Mouse (Mus musculus): ENCODE data around the gene Krtap6-1. TPM values are rescaled to one million over a fixed set of nuclear protein-coding genes. Genes with fewer than 3 reads are reported as not detected.

The Krtap6-1 gene
- total RNA-seq (2023): not detected in 4 replicates

DNA sequence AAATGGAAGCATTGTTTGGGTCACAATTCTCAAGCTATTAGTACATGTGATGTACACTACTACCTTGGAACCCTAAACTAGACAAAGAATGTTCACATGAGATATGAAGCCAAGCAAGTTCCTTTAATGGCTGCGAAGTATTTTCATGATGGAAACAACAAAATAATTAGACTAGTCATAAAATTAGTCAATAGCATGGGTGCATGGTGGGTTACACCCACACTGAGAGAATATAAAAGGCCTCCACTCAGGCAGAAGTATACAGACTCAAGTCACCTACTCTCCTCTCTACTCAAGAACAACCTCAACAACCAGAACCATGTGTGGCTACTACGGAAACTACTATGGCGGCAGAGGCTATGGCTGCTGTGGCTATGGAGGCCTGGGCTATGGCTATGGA, at the start of gene Krtap6-1:
Gene Krtap6-1, plus strand, starts transcription at position 301 of the 400 bp plus-strand sequence.

DNA sequence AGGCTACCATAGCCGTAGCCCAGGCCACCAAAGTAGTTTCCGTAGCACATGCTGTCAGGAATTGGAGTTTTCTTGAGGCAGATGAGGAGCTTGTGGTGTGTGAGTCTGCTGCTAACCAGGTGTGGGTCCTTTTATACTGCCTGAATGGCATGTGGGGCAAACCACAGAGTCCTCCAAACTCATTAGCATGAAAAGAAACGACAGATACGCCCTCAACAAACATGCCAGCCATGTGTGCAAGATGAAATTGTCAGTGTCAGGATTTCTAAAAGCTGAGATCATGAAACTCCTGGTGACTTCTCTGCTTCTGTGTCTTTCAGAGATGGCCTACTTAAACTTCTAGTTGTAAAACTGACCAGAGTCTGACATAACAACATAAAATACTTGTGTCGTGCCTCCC, 20.8 kb upstream of the Krtap6-1 start, which contains the start of gene Krtap22-2:
Gene Krtap22-2, minus strand, starts transcription at position 101 of the 400 bp plus-strand sequence.

DNA sequence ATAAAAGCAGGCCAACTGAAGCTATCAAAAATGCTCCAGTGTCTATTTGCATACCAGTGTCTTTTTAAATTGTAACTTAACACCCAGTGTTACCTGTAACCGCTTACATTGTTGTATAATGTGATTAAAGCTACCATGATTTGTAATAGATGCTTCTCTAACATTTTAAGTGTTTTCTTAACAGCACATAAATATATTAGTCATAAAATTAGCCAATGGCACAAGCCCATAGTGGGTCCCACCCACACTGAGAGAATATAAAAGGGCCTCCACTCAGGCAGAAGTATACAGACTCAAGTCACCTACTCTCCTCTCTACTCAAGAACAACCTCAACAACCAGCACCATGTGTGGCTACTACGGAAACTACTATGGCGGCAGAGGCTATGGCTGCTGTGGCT, 16.5 kb upstream of the Krtap6-1 start, which contains the start of gene Gm10229:
Gene Gm10229, plus strand, starts transcription at position 301 of the 400 bp plus-strand sequence.

DNA sequence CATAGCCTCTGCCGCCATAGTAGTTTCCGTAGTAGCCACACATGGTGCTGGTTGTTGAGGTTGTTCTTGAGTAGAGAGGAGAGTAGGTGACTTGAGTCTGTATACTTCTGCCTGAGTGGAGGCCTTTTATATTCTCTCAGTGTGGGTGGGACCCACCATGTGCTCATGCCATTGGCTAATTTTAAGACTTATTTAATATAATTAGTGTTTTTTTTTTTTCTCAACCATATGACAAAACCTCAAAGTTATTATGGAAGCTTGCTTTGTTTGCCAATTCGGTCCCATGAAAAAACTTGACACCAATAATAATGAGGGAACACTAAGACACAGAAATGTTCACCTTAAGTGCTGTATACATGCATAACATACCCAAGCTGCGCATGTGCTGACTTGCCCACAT, 9.9 kb downstream of the Krtap6-1 start, which contains the start of gene Gm10228:
Gene Gm10228, minus strand, starts transcription at position 101 of the 400 bp plus-strand sequence.

DNA sequence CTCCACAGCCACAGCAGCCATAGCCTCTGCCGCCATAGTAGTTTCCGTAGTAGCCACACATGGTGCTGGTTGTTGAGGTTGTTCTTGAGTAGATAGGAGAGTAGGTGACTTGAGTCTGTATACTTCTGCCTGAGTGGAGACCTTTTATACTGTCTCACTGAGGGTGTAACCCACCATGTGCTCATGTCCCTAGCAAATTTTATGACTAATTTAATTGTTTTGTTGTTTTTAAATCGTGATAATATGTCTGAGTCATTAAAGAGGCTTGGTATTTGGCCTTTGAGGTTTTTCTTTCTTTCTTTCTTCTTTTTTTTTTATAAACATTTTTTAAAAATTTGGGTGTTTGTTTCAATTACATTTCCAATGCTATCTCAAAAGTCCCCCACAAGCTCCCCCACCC, 16.3 kb downstream of the Krtap6-1 start, which contains the start of gene Krtap6-5:
Gene Krtap6-5, minus strand, starts transcription at position 101 of the 400 bp plus-strand sequence.

DNA sequence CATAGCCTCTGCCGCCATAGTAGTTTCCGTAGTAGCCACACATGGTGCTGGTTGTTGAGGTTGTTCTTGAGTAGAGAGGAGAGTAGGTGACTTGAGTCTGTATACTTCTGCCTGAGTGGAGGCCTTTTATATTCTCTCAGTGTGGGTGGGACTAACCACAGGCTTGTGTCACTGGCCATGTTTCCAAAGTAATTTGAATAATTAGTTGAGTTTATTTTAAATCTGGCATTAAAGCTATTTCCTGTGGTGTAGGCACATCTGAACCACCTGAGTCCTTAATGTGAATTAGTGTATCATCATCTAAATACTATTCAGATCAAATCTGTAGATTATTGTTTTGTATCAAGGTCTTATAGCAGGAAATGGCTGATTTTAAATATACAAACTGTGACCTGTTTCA, 32.4 kb downstream of the Krtap6-1 start, which contains the start of gene 1110025L11Rik:
Gene 1110025L11Rik, minus strand, starts transcription at position 101 of the 400 bp plus-strand sequence.

Other genes with a start within 250 kb of the Krtap6-1 start
- gene Gm20741, start 219.5 kb upstream of the Krtap6-1 start, total RNA-seq (2023): not detected in 4 replicates
- gene Krtap15, start 211.5 kb upstream of the Krtap6-1 start, total RNA-seq (2023): not detected in 4 replicates
- gene Krtap14, start 205.6 kb upstream of the Krtap6-1 start, total RNA-seq (2023): not detected in 4 replicates
- gene Krtap19-1, start 162.3 kb upstream of the Krtap6-1 start, total RNA-seq (2023): not detected in 4 replicates
- gene Krtap19-2, start 157.4 kb upstream of the Krtap6-1 start, total RNA-seq (2023): not detected in 4 replicates
- not detected in 4 replicates for gene Krtap19-3, start 153.7 kb upstream of the Krtap6-1 start, total RNA-seq (2023)
- gene Krtap19-4, start 146.6 kb upstream of the Krtap6-1 start, total RNA-seq (2023): not detected in 4 replicates
- not detected in 4 replicates for gene Krtap19-5, start 135.2 kb upstream of the Krtap6-1 start, total RNA-seq (2023)
- gene Krtap19-9b, start 99.4 kb upstream of the Krtap6-1 start, total RNA-seq (2023): not detected in 4 replicates
- not detected in 4 replicates for gene Krtap16-3, start 68.8 kb upstream of the Krtap6-1 start, total RNA-seq (2023)
- not detected in 4 replicates for gene Krtap22-2, start 20.9 kb upstream of the Krtap6-1 start, total RNA-seq (2023)
- not detected in 4 replicates for gene Gm10229, start 16.4 kb upstream of the Krtap6-1 start, total RNA-seq (2023)
- gene Gm10228, start 9.8 kb downstream of the Krtap6-1 start, total RNA-seq (2023): not detected in 4 replicates
- not detected in 4 replicates for gene Krtap6-5, start 16.2 kb downstream of the Krtap6-1 start, total RNA-seq (2023)
- gene 1110025L11Rik, start 32.3 kb downstream of the Krtap6-1 start, total RNA-seq (2023): not detected in 4 replicates
- gene Krtap6-3, start 52.3 kb downstream of the Krtap6-1 start, total RNA-seq (2023): not detected in 4 replicates
- not detected in 4 replicates for gene Gm6358, start 109.2 kb downstream of the Krtap6-1 start, total RNA-seq (2023)
- not detected in 4 replicates for gene Gm10061, start 119.4 kb downstream of the Krtap6-1 start, total RNA-seq (2023)
- gene Gm9789, start 126.3 kb downstream of the Krtap6-1 start, total RNA-seq (2023): not detected in 4 replicates
- gene Gm7735, start 137.8 kb downstream of the Krtap6-1 start, total RNA-seq (2023): not detected in 4 replicates
- gene 1110057P08Rik, start 143.0 kb downstream of the Krtap6-1 start, total RNA-seq (2023): not detected in 4 replicates
- not detected in 4 replicates for gene Krtap20-2, start 174.2 kb downstream of the Krtap6-1 start, total RNA-seq (2023)

Data from B cell, adult 62 days (primary cell).